Mouse (Mus musculus): ENCODE data around the gene Ehbp1.
A peak's percentile ranks its signal among the peaks of the same experiment; 100 is the strongest.

The Ehbp1 gene

DNA sequence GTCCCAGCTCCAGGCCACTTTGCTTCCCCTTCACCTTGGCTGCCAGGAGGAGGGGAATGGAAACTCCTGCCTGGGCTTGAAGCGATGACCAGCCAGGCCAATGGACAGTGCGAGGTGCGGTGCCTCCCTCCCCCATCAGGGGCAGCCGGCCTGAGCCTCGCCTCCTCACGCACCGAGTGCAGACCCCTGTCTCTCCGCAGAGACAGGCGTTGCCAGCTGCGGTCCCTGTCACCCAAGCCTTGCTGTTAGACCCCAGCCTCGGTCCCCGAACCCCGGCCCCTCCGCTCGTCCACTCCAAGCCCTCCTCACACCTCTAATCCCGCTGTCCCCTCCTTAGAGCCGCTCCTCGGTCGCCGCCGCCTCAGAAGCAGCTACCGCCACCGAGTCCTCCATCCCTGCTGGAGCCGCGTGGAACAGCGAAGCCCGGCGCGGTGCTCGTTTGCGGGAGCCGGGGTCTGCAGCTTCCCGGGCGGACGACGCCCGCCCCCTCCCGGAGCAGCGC, 55.7 kb downstream of the Ehbp1 start:
- no peak for DNase-seq (ENCODE audit: low spot score in 2 of 2)

DNA sequence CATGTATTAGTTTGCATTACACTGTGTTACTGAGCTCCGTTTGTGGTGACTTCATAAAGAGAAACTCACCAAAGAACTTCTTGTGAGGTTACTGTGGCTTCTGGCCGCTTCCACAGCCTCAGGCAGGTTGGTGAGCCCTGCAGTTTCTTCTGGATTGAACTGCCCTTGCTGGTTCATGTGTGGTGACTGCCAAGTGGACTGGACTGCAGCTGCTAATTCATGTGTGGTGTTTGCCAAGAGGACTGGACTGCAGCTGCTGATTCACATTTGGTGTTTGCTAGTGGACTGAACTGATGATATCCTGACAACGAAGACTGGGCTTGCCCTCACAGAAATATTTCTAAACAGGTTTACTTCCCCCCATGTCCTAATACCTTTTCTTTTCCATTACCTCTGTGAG, 65.4 kb downstream of the Ehbp1 start:
- no peak for DNase-seq (ENCODE audit: low spot score in 2 of 2)

DNA sequence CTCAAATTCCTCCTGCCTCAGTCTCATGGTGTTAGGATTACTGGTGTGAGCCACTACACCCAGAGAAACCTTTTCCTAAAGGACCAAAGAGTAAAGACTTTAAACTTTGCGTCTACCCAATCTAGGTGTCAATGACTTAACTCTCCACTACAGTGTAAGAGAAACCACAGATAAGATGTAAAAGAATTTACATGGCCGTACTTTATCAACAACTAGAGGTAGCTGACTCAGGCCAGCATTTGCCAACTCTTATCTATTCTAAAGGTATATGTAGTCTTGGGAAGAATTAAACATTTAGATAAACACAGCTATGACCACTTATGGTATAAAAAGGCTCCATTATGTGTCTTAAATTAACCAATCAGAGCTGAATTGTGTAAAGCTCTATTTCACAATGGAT, 67.9 kb downstream of the Ehbp1 start:
- DNase-seq (ENCODE audit: low spot score in 2 of 2), result no peak

DNA sequence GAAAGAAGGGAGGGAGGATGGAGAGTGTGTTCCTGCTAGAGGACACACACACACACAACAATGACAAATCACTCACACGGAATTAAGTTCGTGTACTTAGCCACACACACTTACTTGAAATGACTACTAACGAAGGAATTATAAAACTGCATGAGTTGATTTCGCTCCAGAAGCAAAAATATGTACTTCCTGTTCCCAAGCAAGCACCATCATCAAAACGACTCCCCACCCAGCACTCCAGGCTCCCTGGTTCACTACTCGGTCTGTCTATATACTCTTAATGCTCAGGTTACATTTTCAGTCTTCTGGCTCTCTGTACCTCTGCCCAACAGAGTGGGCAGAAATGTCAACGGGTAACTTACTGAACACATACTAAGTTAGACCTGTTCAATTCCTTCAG, 68.7 kb downstream of the Ehbp1 start:
- DNase-seq (ENCODE audit: low spot score in 2 of 2), result no peak

DNA sequence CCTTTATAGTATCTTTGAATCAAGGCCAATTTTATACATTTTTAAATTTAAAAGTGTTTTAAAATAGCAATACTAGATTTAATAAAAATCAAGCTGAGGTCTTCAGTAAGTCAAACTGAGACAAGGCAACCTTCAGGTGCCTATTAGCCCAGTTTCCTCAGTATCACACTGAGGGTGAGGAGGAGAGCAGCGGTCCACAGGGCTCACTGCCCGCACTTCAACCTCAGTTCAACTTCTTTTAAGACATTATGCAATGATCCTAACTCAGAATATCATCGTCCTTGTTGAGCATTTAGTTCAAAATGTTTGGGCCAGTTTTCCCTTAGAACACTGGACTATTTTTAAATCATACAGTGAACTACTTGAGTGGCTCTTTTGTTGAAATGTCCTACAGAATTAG, 70.2 kb downstream of the Ehbp1 start:
- no peak for DNase-seq (ENCODE audit: low spot score in 2 of 2)

DNA sequence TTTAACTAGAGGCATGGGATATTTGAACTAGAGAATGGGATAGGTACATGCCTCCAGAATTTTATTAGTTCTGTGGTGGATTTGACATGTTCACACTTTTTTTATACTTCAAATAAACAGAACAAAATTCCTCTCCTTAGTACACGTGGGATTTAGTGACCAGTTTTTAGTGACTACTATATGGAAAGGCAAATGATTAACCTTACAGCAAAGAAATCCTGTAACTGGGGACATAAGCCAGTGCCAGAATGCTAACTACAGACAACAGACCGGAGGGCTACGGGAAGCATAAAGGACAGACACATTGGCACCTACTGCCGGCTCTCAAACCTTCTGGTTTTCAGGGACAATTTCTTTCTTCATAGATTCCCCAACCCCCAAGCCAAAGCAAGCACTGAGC, 72.4 kb downstream of the Ehbp1 start:
- no peak for DNase-seq (ENCODE audit: low spot score in 2 of 2)

DNA sequence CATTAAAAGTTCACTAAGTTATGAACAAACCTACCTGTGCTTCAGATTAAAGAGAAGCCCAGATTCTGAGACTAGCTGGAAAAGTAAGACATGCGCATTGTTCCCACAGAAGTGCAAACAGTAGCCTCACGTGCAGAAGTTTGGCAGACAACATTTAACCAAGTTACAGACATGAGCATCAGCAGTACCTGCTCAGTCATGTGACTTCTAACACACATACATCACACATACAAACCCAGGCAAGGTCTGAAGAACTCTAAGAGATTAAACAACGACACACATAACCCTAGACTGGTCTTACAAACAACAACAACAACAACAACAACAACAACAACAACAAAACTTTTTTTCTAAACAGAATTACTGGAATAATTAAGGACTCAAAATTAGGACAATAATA, 72.9 kb downstream of the Ehbp1 start:
- DNase-seq (ENCODE audit: low spot score in 2 of 2), result no peak

DNA sequence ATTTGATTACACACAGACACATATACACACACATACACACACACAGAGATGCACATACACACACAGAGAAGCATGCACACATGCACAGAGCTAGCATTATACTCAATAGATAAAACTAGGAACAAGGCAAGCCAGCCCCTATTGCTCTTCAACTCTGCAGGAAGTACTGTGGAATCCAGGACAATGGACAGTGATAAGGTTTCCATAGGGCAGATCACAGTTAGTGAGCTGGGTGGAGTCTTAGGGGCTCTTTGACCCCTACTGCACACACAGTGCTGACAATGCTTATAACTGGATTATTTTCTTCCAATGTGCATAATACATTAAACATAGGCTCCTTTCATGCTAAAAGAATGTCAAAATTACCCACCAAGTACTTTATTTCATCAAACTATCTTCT, 75.1 kb downstream of the Ehbp1 start:
- DNase-seq (ENCODE audit: low spot score in 2 of 2), result no peak

DNA sequence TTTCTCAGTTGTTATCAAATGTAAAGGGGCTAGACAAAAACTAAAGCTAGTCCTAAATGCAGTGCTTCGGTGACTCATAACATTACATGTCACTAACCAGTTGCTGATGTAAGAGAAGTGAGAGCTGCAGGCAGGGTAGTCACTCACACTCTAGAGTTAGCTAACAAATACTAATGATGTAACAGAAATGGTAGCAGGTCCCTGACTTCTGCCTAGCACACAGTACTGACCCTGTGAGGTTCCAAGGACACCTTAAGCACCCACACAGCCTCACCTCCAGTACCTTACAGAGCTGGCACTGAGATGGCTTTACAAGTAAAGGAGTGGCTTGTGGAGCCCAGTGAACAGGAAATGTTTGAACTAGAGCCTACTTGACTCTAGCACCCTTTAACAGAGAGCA, 86.7 kb downstream of the Ehbp1 start:
- DNase-seq (ENCODE audit: low spot score in 2 of 2), result no peak

DNA sequence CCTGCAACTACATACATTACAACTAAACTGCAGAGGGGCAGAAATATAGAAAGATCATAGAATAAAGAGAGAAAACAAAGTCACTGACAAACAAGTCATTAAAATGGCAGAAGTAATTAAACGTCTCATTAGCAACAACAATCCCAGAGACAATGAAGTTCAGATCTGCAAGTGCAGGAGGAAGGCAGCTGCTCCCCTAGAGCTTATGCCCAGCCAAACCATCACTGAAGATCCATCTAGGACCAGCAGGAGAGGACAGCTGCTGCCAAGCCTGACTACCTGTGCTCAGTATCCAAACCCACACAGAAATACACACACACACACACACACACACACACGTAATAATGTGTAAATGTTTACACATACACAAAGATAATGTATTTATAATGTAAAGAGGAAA, 92.7 kb downstream of the Ehbp1 start:
- no peak for DNase-seq (ENCODE audit: low spot score in 2 of 2)

DNA sequence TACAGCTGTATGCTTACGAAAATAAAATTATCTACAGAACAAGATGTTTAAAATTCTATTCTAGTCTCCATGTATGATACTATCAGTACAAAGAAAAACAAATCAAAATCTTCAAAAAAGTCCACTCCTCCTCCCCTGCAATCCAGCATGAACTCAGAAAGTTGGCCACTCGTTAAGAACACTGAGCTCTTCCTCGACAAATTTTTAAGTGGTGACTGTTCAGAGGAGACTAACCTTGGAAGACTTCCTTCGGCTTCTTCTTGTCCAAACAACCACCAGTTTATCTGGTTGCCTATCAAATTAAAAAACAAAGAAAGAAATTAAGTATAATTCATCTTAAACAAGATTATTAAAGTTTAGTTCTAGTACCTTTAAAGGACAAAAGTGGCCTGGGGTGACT, 94.4 kb downstream of the Ehbp1 start:
- DNase-seq (ENCODE audit: low spot score in 2 of 2), result no peak

DNA sequence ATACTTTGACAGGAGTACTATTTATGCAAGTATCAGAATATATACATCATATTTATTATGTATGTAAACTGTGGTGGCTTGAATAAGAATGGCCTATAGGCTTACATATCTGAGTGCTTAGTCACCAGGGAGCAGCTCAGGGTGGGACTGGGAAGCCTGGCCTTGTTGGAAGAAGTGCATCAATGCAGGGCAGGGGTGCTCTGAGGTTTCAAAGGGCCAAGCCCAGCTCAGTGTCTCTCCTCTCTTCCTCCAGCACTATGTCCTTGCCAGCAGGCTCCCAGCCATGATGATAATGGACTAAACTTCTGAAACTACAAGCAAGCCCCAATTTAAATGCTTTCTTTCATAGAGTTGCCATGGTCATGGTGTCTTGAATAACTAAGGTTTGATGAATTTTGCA, 95.0 kb downstream of the Ehbp1 start:
- no peak for DNase-seq (ENCODE audit: low spot score in 2 of 2)

DNA sequence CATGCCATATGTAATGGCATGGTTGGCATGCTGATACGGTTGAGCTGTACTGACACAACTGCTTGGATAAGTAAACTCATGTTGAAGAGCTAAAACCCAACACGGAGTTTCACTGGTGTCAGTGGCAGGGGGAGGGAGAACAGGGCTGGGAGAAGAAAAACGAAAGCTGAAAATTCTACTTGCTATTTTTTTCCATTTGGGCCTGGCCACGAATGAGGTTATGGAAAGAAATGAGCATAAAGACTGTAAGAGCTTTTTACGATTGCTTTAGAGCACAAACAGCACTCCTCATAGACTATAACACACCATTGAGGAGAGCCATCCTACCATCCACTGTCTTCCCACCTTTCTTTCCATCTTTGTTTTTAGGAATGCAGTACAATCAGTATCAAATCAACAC, 106.5 kb downstream of the Ehbp1 start:
- DNase-seq (ENCODE audit: low spot score in 2 of 2), result no peak

DNA sequence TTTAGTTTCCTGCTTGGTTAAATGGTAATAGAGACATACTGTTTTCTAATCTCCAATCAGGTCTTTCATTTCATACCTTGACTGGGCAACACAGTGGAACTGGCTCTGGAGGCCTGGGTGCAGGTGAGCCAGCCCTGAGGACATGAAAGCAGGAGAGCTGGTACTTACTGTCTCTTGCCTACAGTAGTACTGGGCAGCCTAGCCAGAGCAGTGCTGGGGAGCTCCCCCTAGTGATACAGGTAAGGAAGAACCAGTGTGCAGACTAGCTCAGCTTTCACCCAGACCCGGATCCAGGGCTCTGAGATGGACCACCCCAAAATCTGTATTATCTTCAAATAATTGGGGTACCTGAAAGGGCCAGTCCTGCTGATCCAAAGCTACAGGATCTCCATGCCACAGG, 107.4 kb downstream of the Ehbp1 start:
- peak in 1 of 2 experiments; percentile 3 for DNase-seq (ENCODE audit: low spot score in 2 of 2)

DNA sequence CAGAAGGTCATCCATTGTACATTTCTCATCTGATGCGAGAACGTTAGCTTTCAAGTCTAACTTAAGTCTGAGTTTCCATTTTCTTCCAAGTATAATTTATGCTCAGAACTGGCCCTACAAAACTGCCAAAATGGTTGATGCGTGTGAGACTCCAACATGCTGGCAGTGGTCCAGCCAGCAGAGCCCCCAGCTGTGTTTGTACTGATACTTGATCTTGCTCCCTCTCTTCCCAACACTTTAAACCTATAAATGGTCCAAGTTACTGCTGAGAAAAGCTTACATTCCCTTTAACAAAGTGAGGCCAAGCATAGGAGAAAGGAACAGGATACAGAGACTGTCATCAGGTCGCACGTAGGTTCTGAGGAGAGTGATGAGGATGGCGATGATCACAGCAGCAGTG, 111.2 kb downstream of the Ehbp1 start:
- no peak for DNase-seq (ENCODE audit: low spot score in 2 of 2)

DNA sequence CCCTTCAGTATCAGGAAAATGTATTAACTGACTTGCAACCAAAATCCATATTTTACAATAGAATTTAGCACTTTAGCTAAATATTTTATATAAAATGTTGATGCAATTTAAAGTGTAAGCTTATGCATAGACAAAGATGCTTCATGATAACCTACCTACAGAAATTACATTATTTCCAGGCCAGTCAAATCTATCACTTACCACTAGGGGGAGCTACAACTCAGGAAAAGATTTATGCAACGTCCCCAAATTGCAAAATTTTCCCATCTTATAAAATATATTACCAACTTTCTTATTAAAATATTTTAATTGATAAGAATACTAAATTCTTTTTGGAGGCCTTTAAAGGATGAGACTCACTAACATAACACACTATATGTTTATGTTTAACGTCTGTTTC, 116.5 kb downstream of the Ehbp1 start:
- no peak for DNase-seq (ENCODE audit: low spot score in 2 of 2)

DNA sequence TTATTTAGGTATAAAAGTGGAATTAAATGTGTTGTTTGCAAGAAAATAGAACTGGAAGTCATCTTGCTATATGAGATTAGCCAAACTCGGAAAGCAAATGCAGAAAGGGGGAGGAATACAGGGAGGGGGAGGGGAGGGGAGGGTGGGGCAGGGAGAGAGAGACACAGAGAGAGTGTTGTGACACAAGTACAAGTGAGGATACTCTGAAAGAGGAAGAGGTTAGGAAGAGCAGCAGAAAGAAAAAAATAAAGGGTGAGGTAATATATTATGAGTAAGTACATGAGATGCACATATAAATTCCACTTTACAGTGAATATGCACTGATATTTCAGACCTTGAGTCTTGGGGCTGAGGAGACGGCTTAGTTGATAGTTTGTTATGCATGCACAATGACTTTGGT, 123.9 kb downstream of the Ehbp1 start:
- no peak for DNase-seq (ENCODE audit: low spot score in 2 of 2)

DNA sequence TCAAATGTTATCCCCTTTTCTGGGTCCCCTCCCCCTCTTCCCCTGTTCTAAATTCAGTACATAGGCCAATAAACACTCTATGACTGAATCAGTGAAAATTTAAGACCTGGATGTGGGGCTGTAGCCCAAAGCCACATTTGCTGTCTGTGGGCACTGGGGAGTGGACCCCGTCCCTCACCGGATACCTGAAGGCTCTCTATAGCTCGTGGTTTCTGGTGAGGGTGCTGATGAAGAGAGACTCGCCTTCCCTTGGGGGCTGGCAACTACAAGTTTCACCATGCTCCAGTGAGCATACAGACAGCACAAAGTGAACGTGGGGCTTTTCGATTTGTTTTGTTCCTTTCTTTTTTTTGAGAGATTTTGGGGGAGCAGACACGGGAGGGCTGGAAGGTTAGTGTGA, 125.2 kb downstream of the Ehbp1 start:
- no peak for DNase-seq (ENCODE audit: low spot score in 2 of 2)

DNA sequence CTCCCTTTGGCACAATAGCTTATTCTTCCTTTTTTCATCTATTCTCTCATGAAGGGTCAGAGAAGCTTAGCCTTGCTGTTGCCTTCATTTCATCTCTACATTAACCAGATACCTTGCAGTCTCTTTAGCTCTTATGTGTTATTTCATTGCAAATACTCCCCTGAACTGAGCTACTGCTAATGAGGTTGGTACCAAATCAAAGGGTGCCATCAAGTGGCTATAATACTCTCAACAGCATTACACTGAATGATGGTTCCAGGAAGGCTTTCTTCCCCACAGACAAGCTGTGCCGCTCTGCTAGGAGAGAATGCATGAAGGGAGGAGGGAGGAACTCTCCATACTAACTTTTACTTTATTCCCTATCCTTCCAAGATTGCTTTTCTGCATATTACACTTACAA, 135.5 kb downstream of the Ehbp1 start:
- no peak for DNase-seq (ENCODE audit: low spot score in 2 of 2)

DNA sequence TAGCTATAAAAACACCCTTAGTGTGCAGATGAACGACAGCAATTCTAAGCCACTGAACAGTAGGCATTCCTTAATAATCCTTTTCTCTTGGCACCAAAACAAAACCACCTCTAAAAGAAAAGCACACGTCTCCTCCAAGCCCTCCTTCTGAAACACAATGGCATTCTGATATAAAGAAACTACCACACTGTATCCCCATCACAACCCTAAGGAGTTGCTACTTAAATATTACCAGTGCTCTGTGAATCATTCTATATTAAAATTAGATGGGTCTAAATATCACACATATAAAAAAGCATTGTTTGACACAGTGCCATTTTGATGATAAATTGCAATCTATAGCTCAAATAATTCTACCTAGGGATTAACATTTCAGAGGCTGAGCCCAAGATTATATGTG, 135.9 kb downstream of the Ehbp1 start:
- DNase-seq (ENCODE audit: low spot score in 2 of 2), result no peak

DNA sequence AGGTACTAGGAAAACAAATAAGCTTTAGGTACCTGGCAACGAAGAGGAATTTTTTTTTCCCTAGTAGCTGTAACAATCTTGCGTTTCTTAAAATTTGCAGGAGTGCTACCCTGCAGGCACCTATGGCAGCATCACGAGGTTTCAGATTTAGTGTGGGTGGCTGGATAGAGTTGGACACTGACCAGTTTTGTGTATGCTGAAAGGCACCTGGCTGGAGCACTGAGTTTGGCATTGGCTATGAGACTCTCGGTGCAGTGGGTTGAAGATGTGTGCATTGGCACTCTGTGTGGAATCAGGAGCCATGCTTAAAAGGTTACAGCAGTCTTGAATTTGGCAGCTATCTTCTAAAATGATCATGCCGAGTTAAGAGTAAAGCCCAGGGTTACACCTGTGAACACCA, 138.7 kb downstream of the Ehbp1 start:
- DNase-seq (ENCODE audit: low spot score in 2 of 2), result no peak

DNA sequence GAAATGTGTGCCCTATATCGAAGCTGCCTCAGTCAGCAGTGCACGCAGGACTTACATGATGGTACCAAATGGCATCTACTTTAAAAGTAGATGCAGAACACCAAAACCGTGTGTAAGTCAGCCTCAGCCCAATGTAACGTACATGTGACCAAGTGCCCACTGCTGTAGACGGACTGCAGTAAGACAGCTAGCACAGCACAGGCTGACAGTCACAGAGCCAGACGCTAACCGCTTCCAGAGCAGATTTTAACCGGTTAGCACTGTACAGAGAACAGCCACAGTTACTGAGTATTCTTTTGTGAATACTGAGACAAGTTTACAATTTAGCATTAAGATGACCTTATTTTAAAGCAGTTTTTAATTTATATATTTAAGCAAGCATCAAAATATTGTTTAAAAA, 141.0 kb downstream of the Ehbp1 start:
- no peak for DNase-seq (ENCODE audit: low spot score in 2 of 2)

DNA sequence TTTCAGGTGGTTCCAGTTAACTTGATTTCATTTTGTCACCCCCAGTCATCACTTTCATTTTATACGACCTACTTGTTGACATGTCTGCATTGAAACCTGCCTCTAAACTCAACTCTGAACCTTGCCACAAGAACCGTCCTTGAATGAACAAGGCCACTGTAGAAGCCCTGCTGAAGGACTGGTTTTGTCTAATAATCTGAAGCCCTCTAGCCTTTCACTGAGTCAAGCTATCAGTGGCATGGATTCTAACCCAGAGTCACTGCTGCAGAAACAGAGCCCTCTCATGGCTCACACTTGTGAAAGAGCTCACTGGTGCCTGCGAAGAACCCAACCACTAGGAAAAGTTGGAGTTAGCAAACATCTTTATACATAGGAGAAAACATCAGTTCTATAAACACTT, 142.2 kb downstream of the Ehbp1 start:
- DNase-seq (ENCODE audit: low spot score in 2 of 2), result no peak

DNA sequence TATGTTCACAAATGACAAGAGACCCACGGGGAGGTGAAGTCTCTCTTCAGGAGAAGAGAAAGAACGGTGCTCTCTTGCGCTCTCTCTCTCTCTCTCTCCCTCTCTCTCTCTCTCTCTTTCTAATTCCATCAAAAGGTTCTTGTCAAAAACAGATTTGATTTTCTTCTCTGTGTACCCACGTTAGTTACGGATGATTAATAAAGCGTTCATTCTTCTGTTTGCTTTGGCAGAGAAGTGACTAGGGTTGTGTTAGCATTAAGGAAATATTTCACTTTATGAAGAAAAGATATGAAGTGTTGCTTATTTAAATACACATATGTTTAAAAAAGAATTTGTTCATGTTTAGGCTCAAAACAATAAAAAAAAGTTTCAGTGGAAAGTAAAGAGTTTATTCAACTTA, 143.7 kb downstream of the Ehbp1 start:
- DNase-seq (ENCODE audit: low spot score in 2 of 2), result no peak

DNA sequence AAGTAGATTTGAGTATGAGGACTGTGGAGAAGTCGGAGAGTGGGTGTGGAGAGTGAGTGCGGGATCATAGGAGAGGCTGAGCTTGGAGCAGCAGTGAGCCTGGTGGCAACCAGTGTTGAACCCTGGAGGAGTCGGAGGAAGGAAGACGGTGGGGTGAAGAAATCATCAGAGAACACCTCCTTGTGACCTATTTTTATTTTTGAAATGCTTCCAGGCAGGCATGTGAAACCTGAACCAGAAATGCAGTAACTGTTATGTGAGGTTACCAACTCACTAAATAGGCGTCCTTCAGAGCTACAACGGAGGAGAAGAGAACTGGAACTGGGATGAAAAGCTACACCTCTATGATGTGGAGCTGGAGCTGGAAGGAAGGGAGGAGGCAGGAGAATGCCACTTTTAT, 144.2 kb downstream of the Ehbp1 start:
- no peak for DNase-seq (ENCODE audit: low spot score in 2 of 2)

Data from spleen, postnatal 36 days (tissue).